Mouse (Mus musculus): Measurements from ENCODE around the gene Fgfr2.

GRCm38 (mm10) chr7:133133552-133133951 lies 10.4 kb upstream of the Fgfr2 start:
- TF ChIP-seq POLR2A (IDR thresholded peaks at IDR 0.05; ENCODE audit: insufficient read length, low read depth), result no peak
- TF ChIP-seq USF1 (IDR thresholded peaks at IDR 0.05; ENCODE audit: low read depth), result no peak
- TF ChIP-seq E2F4 (IDR thresholded peaks at IDR 0.05; ENCODE audit: insufficient read depth), result no peak
- no peak for TF ChIP-seq MYOG (IDR thresholded peaks at IDR 0.05; ENCODE audit: control insufficient read depth in 1 of 3, insufficient read depth in 1 of 3, insufficient read length in 2 of 3, low read depth in 2 of 3)
- no peak for TF ChIP-seq TCF12 (IDR thresholded peaks at IDR 0.05; ENCODE audit: insufficient read depth, poor library complexity, severe bottlenecking)
- no peak for TF ChIP-seq MYOD1 (IDR thresholded peaks at IDR 0.05; ENCODE audit: control insufficient read depth in 1 of 3, insufficient read length in 2 of 3, low read depth in 2 of 3)
- TF ChIP-seq SRF (IDR thresholded peaks at IDR 0.05; ENCODE audit: control insufficient read depth, insufficient read length, low read depth), result no peak
- TF ChIP-seq POLR2AphosphoS2 (IDR thresholded peaks at IDR 0.05; ENCODE audit: insufficient read length, low read depth), result no peak
- TF ChIP-seq TCF3 (IDR thresholded peaks at IDR 0.05; ENCODE audit: insufficient read length, low read depth), result no peak
- TF ChIP-seq MAX (IDR thresholded peaks at IDR 0.05; ENCODE audit: low read depth), result no peak
